Mouse (Mus musculus): ENCODE measurements around the gene Rnaset2b.
"Not testable (repeated sequence)": the region's sequence is repeated elsewhere in the genome, so short reads cannot be mapped to it uniquely, and the experiment has no call there.

Rnaset2b gene

DNA sequence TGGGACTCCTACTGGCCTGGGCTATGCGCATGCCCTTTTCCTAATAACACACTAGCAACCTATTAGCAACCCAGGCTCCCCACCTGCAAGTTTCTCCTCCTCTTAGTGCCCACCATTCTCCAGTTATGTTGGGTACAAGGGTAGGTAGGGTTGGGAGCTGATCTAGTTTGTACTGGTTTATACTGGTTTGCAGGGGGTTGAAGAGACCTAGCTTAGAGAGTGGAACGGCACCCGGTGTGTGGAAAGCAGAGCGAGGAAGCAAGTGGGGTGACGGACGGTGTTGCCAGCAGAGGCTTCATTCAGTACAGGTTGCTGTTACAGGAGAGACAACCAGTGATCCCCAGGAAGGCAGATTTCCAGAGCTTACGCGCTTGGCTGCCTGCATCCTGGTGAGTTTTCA lies at the start of gene Rnaset2b:
Rnaset2b (plus strand) TSS at position 301 of the 400 bp plus-strand sequence.
- DNase-seq (ENCODE audit: low spot score), result not testable (repeated sequence)

DNA sequence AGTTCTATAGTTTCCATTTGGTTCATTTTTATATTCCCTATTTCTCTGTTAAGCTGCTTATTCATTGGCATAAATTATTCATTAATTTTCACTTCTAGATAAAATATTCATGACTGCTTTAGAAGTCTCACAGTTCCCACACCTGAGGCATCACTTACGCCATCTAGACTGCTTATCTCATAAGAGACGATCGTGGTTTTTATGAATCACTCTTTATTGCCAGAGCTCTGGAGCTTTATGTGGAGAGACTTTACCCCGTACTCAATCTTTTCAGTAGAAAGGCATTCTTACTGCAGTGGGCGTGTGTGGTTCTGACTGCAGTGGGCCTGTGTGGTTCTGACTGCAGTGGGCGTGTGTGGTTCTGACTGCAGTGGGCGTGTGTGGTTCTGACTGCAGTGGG lies 38.8 kb upstream of the Rnaset2b start:
- DNase-seq (ENCODE audit: low spot score), result not testable (repeated sequence)

DNA sequence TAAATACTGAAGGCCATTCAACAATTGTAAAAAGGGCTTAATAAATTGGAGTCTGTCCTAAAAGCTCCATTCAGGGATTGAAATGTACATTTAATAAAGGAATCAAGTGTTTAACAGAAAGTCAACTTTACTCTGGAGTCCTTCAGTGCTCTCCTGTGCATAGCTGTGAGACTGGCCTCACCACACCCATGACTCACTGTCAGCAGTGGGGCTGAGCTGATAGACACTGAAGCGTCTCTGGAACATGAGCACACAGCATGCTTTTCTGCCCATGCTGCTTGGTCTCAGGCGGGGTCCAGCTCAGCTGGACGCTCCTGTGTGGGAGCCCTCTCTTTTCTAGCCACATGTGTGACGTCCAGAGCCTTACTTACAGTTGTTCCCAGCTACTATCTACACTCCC lies 27.9 kb upstream of the Rnaset2b start:
- not testable (repeated sequence) for DNase-seq (ENCODE audit: low spot score)

DNA sequence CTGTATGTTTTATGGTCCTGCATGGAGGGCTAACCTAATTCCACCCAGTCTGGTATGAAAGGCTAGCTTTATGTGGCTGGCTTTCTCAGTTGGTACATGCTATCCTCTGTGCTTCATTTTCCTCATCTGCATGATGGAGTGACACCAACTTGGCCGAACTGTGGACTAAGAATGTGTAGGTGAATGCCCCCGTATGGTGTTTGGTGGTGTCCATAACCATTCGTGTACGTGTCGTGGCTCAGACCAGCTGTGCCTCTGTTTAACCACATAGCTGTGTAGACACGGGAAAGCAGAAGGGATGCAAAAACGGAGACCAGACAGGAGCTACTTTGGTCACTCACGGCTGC lies 22.8 kb upstream of the Rnaset2b start:
- not testable (repeated sequence) for DNase-seq (ENCODE audit: low spot score)

DNA sequence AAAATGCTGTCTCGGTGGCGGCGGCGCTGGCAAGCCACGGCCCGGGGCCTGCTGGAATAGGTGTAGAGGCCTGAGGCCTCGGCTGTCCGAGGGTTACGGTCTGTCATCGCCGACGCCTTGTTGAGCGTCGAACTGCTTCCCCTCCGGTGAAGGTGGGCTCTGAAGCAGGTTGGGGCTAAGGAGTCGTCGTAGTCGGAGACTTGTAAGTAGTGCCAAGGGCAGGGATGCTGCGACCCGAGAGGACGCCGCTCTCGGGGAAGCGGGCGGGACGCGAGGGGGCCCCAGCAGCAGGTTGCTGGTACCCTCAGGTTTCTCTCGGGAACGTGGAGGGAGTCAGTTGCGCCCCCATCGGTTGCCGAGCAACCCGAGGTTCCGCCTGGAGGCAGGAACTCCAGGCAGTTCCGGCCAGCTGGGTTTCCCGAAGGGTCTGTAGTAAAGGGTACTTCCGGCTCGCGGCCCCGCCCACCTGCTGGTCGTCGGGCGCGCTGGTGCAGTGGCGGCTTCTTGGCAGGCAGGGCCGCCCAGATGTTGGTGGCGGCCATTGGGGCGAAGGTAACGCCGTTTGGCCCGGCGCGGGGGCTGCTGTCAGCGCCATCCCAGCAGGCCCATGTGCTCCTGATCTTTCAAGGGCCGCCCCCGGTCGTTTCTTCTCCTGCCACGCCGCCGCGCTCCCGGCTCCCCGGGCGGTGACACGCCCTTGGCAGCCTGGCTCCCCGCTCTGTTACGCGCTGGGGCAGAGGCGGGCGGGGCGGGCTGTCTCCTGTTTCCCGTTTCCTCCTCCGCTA lies 22.3 kb upstream of the Rnaset2b start, which contains the start of gene Rsph3b:
Rsph3b (minus strand) TSS at position 699 of the 785 bp plus-strand sequence.
- DNase-seq (ENCODE audit: low spot score), result peak; percentile 92

DNA sequence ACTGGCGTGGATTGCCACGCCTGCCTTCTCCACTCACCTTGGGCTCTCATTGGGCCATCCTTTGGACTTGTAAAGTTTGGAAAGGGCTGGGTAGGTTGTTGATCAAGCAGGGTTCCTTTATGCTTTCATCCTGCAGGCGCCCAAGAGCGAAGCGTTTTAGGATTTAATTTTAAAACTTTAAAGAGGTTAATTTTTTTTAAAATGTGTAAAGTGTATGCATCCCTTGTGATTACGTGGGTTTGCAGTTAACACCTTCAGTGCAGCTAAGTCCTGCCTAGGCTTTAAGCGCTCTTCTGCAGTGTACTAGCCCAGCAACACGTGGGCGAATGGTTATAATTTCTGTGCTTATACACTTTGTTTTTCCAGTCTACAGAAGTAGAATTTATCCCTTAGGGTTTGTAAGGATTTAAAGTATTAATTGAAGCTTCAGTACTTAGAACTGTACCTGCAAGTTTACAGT lies 21.6 kb upstream of the Rnaset2b start:
- not testable (repeated sequence) for DNase-seq (ENCODE audit: low spot score)

DNA sequence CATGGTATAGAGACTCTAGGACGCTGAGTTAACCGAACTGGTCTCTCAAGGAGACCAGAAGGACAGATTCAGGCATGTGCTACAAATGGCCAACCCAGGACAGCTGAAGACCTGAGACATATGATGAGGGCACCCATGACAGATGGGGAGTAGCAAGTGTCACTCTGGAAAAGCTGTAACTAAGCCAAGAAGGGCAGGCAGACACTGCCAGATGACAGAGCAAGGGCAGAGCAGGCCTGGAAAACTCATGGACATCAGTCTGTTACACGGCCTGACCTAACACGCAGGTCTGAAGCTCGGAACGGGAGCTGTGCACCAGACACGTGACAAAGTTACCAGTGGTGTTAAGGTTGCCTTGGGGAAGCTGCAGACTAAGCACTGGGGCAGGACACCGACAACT lies 11.6 kb upstream of the Rnaset2b start:
- not testable (repeated sequence) for DNase-seq (ENCODE audit: low spot score)

DNA sequence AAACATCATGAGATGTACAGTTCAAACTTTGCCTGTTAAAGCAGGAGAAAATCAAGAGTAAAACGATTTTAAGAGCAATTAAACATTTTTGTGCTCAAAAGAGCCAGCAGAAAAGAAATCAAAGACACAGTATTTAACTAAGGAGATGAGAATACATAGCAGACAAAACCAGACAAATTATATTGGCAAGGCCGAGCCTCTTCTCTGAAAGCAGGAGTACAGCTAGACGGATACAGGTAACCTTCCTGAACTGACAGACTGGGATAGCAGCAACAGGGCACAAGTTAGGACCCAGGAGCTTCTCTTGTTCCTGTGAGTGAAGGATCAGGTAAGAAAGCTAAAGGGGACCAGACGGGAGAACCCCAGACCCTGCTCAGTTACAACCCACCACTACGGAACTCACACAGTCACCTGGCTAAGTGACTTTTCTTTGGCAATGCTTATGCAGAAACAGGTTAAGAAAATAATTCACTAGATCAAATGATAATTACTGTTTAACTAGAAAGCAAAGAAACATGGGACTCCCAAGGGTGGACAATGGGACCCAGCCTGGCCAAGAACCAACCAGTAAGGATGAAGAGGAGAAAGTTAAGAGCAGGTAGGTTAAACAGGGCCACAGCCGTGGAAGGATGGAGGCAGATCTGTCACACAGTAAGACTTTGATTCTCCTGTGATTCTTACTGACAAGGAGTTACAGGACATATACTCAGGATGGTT lies 10.7 kb upstream of the Rnaset2b start:
- DNase-seq (ENCODE audit: low spot score), result not testable (repeated sequence)

DNA sequence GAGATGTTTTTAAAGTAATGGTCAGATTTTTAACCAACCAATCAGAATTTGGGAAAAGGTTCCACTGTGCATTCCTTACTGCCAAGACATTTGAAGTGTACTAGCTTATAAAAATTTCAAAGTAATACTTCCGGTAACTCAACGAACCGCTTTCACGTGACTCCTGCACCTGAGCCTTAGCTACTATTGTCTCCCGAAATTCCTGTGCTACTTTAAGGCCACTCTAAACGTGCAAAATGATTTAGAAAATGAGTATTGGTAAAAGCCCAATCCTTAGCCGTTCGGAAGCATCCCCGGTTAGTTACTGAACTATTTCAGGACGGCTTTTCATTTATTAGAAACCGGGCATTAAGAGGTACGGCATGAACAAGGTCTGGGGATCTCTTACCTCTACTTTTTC lies 10.1 kb upstream of the Rnaset2b start:
- DNase-seq (ENCODE audit: low spot score), result not testable (repeated sequence)

DNA sequence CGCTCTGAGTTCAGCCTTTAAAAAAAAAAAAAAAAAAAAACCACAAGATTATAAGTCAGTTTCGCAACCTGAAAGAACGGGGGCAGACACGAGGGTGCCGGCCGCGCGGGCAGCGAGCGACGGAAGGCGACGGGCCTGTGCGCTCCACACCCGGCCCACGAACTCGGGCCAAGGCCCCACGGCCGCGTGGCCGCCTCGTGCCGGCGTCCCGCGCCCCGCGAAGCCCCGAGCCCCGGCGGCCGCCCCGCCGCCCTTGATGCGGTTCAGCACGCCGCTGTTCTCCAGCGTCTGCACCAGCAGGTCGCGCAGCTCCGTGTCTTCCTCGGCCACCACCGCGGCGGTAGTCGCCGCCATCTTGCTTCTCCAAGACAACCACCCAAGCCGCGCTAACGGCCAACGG lies 9.7 kb upstream of the Rnaset2b start, which contains the start of gene Tagap1:
Tagap1 (minus strand) TSS at position 381 of the 400 bp plus-strand sequence.
- DNase-seq (ENCODE audit: low spot score), result peak; percentile 64

DNA sequence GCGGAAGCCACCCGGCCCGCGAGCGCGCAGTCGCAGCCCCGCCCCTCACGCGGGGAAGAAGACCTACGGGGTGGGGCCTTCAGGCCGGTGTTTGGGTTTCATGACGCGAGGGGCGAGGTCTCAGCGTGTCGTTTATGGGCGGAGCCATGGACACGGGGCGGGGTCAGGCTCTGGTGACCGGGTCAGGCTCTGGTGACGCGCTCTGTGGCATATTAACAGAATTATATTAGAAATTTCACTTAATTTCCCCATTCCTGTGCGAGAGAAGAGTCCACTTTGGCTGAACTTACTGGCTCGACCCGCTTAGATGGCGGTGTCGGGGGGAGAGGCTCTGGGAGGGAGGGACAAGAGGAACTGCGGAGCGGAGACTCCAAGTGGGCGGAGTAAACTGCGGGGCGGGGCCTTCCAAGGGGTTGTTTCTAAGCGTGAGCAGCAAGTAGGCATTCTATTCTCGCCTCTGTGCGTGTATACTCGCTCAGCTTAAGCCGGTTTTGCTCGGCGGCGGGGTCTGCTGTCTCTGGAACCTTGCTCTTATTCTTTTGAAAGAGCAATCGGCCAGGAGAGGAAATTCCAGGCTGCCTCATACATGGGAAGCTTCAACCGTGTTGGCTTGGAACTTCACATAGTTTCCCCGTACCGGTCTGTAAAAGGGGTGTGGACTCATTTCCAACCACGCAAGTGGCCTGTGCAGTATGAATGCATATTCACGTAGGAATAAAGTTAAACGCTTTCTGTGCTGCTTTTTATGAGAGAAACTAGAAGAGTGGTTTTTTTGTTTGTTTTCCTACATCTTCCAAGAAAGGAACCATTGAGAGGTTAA lies 9.0 kb upstream of the Rnaset2b start:
- not testable (repeated sequence) for DNase-seq (ENCODE audit: low spot score)

DNA sequence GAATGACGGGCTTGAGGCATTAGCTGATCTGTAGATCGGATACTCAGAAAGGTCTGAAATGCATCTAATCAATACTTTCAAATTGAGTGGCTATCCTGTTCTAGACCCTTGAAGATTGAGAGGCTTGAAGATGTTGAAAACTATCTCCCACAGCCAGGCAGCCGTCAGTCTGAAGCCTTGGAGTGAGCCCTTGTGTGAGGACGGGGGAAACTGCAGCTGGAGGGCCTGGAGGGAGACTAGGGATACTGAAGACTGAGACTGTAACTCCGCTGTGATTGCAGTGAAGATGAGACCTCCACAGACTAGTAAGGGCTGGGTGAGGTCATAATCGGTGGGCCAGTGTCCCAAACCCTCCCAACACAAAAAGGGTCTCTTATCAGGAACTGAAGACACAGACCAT lies 8.1 kb upstream of the Rnaset2b start:
- DNase-seq (ENCODE audit: low spot score), result not testable (repeated sequence)

DNA sequence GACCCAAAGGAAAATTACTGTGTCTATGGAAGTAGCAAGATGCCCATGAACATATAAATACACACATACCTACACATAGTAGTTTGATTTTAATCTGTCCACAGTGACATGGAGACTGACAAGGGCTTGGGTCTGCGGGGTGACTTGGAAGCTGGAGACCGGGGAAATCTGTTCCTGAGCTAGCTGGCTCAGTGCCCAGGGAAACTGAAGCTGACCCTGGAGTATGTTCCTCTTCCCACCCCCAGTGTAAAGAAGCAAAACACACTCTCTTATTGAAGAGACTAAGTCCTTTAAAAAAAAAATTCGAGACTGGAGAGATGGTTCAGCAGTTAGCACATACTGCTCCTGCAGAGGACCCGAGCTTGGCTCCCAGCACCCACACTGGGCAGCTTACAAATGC lies 7.5 kb upstream of the Rnaset2b start:
- DNase-seq (ENCODE audit: low spot score), result not testable (repeated sequence)

DNA sequence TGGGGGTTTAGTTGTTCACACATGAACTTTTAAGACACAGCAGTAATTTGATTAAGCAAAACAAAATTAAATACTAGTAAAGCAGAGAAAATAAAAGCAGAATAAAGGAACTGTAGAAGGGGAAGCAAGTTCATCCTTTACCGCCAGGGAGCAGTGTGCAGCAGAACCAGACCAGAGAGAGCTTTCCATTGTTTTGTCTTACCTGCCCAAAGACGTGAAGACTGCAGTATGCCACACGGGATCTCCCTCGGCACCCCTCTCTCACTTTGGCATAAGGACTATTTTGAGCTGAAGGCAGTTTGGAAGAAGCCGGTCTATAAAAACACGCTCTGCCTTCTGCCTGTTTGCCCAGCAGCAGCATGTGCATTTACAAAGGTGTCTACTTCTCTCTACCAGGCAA lies 5.1 kb upstream of the Rnaset2b start:
- DNase-seq (ENCODE audit: low spot score), result not testable (repeated sequence)

DNA sequence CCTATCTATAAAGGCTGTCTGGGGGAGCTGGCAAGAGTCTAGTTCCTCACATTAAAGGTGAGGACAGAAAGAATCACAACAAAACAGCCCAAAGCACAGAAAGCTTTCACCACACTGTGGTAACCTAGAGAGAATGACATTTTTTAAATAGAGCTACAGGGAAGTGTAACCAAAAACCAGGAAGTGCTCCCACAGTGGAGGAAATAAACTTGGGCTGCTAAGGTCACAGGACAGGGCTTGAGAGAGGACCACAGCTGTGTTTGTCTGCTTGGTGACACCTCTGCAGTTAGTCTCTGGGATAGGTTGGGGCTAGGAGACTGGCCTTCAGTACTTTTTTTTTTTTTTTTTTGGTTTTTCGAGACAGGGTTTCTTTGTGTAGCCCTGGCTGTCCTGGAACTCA lies 2.8 kb upstream of the Rnaset2b start:
- not testable (repeated sequence) for DNase-seq (ENCODE audit: low spot score)

DNA sequence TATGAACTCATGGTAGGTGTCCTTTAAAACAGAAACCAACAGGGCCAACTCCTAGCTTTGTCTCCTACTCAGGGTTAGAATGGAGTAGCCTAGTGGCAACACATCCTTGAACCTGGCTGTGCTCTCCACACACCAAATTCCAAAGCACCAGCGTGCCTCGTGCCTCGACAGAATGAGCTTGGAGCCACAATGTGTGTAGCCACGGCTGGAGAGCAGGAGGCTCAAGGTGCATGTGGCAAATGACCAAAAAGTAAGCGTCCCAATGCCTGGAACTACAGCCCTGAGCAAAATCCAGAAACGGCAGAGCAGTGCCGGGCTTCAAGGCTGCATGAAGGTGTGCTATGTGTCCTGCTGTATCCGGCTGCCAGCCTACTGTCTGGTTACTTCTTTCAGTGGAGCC lies 804 bp downstream of the Rnaset2b start:
- DNase-seq (ENCODE audit: low spot score), result not testable (repeated sequence)

DNA sequence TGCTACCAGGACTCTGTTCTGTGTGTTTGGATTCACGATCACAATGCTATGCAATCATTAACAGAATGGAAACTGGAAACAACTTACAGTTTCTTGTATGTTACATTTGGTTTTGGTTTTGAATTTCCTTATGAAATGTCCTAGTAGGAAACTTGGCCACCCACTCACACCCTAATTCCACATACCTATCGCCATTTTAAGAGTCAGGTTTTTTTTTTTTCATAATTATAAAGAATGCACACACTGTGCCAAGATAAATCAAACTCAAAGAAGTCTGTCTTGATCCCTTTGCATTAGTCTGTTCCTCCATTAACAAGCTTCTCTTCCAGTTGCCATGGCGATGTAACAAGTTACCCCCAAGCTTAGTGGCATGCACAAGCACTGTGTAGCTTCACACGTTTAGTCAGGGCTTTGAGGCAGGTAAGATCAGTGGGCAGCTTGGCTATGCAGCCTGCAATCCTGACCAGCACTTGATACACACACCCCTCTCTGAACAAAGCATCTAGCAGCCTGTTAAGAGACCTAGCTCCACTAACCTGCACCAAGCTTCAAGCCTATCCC lies 2.5 kb downstream of the Rnaset2b start:
- DNase-seq (ENCODE audit: low spot score), result not testable (repeated sequence)

DNA sequence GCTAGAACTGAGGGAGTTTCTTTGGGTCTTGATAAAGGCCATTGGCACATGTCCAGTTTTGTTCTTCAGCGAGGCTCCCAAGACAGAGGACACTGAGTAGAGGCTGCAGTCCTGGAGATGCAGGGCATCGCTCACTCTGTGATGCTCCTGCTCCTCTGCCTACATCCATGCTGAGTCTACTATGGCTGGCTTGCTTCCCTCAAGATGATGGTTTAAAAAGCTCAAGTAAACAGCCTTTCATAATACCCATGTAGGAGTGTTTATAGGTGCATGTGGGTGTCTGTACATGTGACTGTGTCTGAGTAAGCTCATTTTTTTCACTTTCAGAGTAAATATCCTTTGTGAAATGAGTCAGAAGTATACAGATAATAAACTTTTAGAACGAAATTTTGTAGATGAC lies 4.6 kb downstream of the Rnaset2b start:
- not testable (repeated sequence) for DNase-seq (ENCODE audit: low spot score)

DNA sequence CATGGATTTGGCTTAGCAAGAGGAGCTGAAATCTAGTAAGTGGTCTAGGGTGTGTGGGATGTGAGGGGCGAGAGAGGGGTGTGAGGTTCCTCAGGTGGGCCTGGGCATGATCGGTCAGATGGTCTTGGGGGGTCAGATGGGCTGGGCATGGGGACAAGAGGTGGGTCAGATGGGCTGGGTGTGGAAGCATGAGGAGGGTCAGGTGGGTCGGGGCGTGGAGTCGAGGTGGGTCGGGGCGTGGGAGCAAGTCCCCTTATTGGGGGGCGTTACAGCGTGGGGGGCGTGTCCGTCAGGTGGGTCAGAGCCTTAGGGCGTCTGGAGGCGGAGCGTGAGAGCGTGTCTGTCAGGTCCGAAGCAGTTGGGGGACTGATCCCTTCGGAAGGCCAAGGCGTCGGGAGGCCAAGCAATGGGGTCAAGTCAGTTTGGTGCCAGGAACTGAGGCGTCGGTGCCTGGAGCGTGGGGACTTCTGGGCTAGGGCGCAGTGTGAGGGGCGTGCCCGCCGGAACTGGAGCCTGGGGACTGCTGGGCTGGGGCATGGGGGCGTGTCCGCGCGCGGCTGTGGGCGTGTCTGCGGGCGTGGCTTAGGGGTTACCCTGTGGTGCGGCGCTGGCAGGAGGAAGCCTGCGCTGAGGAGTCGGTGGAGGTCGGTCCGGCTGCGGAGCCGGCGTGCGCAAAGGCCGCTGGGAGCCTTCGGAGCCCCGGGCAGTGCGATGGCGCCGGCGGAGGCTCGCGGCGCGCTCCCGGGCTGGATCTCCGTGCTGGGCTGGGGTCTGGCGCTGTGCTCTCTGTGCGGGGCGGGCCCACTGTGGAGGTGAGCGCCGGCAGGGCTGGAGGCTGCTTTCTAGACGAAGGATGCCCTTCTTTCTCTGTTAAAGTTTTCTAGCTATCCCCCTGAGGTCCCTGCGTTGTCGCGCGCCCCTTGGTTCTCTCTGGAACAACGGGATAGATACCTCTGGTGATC lies 8.1 kb downstream of the Rnaset2b start, which contains the start of gene Gm49721:
Gm49721 (plus strand) TSS at position 618 of the 962 bp plus-strand sequence.
- peak; percentile 88 for DNase-seq (ENCODE audit: low spot score)

DNA sequence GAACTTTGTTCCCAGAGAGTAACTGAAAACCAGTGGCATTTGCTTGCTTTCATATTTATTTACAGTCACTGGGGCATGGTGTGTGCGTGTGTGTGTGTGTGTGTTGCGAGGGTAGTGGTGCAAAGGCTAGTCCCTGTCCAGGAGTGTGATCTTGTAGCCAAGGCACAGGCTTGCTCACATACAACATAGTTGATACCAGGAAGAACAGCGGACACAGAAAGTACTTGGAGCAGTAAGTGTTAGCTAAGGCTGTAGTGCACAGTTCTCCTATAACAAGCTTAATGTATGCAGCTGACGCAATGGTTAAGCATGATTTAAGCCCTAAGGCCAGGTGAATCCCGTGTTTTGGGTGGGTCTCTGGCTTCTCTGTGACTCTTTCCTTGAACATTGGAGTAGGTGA lies 8.9 kb downstream of the Rnaset2b start:
- not testable (repeated sequence) for DNase-seq (ENCODE audit: low spot score)

Measured in testis, postnatal 14 days (tissue).